Mouse (Mus musculus) forelimb bud, embryonic 11.5 days (tissue): ENCODE data around the gene Gm12830.

Source experiments
- DNase-seq: peaks from one replicate; pipeline ENCODE4 v3.0.0-alpha.2; 2012; ENCODE audit warnings: low read depth, low spot score

The Gm12830 gene

DNA sequence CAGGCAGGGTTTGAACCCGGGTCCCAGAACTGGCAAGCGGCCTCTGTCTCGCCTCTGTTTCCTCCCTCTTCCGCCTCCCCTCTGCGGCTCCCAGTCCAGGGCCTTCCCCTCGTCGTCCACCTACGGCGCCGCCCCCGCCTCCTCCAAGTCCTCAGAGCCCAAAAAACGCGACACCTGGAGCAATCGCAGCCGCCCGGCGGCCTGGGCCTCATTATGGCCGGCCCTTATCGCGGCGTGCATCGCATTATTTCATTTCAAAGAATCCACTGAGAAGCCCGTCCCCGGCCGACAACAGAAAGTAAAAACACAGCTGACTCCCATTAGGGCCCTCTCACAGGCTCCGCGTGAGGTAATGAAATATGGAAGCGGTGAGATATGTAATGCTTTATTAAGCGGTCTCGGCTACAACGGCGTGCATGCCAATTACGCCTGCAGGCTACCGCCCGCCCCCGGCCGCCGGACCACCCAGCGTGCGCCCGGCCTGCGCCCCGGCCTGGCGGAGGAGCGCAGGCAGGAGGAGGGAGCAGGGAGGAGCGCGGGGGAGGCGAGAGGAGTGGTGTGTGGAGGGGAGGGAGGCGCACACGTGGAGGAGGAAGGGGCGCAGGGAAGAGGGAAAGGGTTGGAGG, at the start of gene Gm12830:
Gm12830 (plus strand) TSS at position 156 of the 626 bp plus-strand sequence.
- DNase-seq = peak; percentile 91

DNA sequence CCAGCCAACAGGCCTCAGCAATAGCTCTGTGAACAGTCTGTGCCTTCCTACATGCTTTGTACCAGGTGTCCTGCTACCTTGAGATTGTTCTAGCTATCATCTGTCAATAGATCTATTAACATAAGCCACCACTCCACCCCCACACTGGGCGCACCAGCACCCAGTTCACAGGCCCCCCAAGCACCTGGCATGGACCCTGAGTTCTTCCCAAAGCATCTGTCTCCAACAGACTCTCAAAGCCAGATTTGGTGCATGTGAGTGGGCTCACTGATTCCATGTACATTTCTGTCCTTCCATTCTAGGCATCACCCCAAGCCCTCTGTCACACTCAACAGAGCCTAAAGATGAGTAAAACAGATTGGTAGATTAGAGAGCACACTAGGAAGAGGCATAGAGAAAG, 48.2 kb upstream of the Gm12830 start:
- DNase-seq = no peak

DNA sequence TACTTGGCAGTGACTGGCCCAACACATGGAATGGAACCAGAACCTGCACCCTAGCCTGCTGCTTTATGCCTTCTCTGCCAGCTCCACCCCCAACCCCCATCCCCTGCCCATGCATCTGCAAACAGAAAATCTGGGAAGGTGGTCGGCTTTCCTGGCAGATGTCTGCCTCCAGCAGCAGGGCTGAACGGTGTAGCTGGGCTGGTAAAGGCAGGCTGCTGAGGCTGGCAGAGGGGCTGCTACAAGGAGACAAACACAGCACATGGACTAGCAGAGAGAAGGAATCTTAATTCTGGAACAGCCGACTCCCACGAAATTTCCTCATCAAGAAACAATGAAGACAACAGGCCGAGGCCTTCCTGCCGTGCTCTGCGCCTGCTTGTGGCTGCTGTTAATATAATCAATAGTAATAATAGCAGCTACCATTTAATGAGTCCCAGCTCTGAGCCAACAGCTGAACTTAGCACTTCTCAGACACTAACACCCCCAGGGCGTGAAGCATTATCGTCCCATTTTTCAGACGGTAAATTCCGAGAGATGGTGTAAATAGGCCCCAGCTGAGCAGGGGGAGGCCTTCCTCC, 43.8 kb upstream of the Gm12830 start:
- DNase-seq = no peak

DNA sequence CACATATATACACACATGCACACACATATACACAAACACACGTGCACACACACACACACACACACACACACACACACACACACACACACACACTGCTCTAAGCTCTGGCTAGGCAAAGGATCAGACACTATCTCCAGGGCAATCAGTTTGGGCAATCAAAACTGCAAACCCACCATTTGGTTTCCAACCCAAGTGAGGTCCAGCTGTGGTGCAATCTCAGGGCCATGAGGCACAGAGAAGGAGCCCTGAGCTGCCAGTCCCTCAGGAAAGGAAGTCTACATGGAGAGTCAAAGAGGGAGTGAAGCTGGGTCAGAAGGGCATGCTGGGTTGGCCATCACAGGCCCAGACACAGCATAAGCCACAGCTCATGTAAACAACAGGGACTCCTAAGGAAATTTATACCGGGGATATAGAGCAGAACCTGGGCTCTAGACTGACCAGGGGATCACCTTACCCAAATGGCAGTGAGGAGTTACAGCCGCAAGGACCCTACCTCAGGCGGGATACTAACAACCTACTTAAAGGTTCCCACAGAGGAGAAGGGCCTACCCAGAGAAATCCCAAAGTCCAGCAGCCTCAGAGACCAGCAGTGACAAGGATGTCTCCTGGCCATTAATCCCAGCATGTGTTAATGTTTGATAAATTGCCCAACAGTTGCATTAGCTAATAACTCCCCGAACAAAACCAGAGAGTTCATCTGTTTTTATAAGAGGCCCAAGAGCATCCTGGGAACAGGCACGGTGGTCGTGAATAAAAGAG, 42.6 kb upstream of the Gm12830 start:
- no peak for DNase-seq

- no peak for DNase-seq
Measured at GRCm38 (mm10) chr4:114779475-114779757, 42.1 kb upstream of the Gm12830 start.

DNA sequence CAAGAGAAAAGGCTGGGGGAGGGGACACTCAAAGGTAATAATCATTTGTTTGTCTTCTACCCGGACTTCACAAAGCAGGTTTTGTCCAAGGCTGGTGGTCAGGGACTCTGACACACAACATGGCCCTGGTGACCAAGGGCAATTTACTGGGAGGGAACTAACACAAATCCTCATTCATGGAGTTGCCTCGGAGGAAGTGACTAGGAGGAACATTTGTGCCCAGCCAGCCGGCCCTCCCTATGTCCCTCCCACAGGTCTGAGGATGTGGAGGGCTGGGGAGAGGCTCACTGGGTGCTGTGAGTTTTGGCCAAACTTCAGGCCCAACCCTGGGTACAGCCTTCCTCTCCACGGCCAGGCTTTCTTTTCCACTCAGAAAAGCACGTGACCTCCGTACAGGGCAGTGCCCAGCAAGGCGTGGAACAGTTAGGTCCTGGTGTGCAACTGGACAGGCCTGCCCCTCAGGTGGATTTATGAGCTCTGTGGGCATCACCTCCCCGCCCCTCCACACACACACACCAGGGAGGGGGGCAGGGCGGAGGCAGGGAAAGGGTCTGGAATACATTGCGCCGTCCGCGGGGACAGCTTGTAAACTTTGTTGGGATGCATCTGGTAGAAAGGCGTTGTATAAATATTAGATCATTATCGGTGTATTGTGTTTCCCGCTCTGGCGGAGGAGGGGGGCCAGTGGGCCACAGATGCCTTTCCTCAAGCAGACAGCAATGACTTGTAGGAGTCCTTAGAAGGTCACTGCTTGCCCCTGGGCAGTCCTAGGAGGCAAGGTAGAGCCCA, 41.6 kb upstream of the Gm12830 start:
- peak; percentile 62 for DNase-seq

DNA sequence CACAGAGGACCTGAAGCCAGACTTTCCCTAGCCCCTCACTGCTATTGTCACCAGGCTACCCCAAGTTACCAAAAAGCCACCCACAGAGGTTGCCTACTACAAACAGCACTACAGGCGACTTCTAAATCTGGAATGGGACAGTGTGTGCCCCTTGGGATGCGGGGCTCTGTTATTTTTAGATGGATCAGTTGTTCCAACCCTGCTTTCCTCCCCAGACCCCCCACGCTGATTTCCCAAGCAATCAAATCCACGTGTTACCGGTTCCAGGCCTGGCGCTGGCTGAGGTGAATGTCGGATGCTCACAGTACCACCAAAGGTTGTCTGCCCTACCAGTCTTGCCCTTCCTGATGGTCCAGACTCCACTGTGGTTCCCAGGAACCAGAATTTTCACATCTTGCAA, 38.7 kb upstream of the Gm12830 start:
- DNase-seq = no peak

- DNase-seq = no peak
Measured at GRCm38 (mm10) chr4:114784735-114785134, 36.8 kb upstream of the Gm12830 start.

DNA sequence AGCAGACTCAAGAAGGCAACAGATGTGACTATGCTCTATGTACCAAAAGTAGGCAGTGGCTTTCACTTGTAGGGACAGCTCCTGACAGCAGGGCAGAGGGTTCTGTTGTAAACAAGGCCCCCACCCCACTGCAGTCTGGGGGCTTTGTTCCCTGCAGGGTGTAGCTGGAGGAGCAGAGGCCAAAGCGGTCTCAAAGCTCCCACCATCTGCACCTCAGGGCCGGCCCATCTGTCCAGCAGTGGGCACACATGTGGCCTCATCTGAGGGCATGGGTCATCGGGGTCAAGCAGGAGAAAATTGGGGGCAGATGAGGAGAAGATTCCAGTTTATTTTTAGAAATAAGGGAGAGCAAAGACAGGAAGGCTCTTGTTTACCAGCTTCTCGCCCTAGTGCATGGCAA, 32.7 kb upstream of the Gm12830 start:
- no peak for DNase-seq

DNA sequence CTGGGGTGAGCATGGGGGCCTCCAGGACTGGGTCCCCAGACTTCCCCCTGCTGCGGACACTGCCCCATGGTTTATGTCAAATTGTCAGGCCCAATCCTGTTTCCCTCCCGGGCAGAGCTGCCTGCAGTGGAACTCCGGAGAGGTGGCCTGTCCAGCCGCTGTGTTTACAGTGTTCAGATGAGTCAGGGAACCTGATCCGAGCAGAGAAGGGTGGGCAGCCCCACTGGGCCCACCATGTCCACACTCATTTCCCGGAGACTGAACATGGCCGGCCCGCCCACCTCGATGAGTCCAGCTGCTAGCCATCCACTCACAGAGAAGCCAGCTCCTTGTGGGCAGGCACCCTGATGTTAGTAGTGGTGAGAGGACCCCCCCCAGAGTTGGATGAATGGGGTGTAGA, 29.9 kb upstream of the Gm12830 start:
- DNase-seq = no peak

DNA sequence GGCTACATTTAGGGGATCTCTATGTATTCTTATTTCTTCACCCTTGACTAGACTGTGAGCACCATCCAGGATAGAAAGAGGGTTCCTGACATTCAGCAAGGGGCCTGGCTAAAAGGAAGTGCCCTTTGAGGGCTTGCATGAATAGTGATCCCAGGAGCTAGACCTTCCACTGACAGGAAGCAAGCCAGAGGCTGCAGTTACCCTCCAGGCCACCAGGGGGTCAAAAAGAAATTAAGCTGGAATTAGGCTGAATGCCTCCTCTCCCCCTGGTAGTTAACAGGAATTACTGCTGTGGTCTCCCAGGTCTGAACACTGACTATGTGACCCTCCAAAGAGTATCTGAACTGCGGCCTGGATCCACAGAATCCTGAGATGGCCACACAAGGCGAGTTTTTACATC, 27.7 kb upstream of the Gm12830 start:
- no peak for DNase-seq

DNA sequence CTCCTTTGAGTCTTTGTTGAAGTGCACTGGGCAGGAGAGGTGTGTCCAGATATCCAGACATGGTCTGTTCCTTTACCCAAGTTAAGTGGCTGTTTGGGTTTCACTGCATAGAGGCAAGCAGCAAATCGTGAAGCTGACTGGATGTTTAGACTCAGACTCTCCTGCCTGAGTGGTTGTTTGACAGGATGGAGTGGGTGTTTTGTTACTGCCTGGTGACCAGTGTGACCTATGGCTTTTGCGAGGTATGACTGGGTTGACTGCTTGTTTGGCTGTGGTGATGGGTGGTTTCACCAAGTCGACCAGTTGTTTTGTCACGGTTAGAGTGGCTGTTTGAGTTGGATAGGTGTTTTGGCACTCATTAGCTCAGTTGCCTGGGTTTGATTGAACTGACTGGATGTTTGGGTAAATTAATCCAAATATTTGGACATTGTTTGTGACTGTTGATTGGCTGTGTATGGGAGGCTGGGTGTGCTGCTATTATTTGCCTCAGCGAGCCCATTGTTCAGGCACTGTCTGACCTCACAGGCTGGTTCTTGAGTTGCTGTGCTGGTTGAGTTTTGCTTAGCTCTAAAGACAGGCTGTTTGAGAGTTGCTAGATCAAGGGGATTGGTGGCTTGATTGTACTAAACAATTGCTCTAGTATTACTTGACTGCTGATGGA, 24.1 kb upstream of the Gm12830 start:
- DNase-seq = no peak

DNA sequence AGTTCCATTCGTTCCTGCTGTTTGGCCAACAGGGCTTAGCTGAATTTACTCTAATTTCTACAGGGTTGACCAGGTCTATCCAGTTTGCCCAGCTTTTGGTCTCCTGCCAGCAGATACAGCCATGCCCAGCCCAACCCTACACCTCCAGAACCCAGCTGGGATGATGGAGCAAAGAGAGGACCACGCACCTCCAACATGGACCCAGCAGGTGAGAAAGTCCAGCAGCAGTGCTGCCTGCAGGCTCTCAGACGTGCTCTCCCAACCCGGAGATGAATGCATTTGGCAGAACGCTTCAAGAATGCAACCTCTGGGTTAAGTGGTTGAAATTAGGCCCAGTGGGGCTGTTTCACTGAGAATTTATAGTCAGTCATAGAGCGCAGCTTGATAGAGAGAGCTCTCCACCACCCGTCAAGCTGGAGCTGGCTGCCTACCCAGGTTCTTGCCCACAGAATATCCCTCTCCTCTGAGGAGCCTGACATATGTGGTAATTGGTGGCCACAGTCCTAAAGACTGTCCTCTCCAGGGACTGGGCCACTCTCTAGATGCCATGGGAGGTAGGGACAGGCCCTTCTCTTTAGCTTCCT, 23.4 kb upstream of the Gm12830 start:
- DNase-seq = no peak

- DNase-seq = no peak
Measured at GRCm38 (mm10) chr4:114804096-114804495, 17.4 kb upstream of the Gm12830 start.

DNA sequence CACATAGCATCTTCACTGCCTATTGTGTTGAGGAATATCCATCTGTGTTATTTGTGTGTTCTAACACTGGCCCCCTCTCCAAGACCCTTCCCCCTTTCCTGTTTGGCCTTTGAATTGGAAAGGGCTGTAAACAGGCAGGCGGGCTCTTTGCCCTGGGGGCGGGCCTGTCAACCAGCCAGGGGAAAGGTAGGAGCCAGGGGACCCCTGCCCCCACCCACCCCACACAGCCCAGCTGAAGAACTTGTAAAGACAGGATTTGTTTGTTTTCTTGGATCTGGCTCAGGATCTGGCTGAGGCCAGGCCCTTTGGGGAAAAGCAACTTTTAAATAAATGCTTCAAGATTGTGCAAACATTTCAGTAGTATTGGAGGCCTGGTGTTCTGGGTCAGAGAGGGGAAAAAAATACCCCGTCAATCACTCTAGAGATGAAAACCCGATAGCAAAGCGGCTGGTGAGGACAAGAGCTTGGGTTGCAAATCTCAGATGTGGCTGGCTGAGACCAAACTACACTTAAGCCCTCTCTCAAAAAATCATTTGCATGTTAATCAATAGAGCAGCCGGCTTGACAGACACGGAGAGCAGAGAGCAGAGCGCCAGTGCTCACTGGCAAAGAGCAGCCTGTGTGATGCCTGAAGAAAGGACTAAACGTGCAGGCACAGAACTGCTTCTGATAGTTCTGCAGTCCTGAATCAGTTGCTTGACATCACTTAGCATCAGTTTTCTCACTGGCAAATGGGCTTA, 2.4 kb upstream of the Gm12830 start:
- no peak for DNase-seq

GRCm38 (mm10) chr4:114834770-114835581, 13.5 kb downstream of the Gm12830 start:
- no peak for DNase-seq

DNA sequence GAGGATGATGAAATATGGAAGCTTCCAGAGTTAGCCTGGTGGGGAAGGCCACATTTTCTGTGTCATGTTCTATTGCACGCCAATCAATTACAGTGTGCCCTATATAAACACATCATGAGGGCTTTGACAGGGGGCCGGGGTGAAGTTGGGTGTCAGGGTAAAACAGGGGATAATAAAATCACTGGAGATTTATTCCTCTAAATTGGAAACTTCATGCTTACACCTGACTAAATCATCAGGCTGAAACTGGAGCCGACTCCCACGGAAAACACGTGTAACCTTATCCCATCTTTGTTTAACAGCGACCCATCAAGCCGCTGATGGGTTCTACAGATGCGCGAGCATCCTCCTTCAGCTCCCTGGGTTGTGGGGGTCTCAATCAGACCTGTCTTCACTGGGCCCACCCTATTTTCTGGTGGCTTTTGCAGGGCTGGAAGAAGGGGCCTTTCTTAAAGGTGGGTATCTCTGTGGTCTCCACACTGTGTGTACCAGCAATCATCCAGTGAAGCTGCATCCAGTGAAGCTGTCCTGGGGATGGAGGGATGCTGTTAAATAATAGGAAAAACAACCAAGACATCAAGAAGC, 19.9 kb downstream of the Gm12830 start:
- peak; percentile 41 for DNase-seq

GRCm38 (mm10) chr4:114842376-114842960, 20.9 kb downstream of the Gm12830 start:
- DNase-seq = peak; percentile 85

DNA sequence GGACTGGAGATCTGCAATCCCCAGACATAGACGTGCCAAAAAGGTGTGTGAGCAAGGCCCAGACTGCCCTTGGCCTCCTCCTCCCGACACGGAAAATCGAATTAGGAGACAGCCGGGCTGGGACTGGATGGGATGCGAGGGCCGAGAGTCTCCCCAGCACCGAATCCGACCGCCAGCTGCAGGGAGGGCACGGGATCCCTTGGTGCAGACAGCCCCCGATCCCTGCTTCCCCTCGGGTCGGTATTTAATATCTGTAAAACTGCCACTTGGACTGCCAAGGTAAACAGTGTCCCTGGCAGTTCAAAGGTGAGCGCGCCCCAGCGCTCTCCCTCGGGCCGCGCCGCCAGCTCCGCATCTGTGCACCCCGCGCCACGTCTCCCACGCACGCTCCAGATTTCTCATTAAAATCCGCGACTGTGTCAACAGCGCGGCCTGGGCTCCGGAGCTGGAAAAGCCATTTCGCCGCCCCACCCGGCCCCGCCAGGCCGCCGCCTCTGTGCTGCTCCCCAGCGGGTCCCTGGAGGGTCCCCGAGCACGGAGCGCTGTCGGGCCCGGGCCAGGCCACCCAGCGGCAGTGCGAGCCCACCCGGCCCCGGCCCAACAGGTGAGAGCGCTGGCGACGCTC, 21.7 kb downstream of the Gm12830 start:
- peak; percentile 29 for DNase-seq
